Mouse (Mus musculus): ENCODE results near the gene H2al1d.
"Not testable (repeated sequence)": the region's sequence is repeated elsewhere in the genome, so short reads cannot be mapped to it uniquely, and the experiment has no call there.

H2al1d gene

GRCm38 (mm10) chrX:11308524-11308923 lies at the start of gene H2al1d:
Gene H2al1d (plus strand): TSS chrX:11308824.
- not testable (repeated sequence) for DNase-seq (ENCODE audit: low spot score in 2 of 2)

GRCm38 (mm10) chrX:11264918-11265317 lies 43.7 kb upstream of the H2al1d start:
- no peak for DNase-seq (ENCODE audit: low spot score in 2 of 2)

- peak in 1 of 2 experiments; percentile 56 for DNase-seq (ENCODE audit: low spot score in 2 of 2)
Measured at GRCm38 (mm10) chrX:11267791-11268190, 40.8 kb upstream of the H2al1d start.

- peak; percentile 5 to 36 for DNase-seq (ENCODE audit: low spot score in 2 of 2)
Measured at GRCm38 (mm10) chrX:11269074-11269473, 39.5 kb upstream of the H2al1d start.

GRCm38 (mm10) chrX:11273190-11273589 lies 35.4 kb upstream of the H2al1d start:
- DNase-seq (ENCODE audit: low spot score in 2 of 2), result no peak

GRCm38 (mm10) chrX:11277083-11277482 lies 31.5 kb upstream of the H2al1d start:
- no peak for DNase-seq (ENCODE audit: low spot score in 2 of 2)

- DNase-seq (ENCODE audit: low spot score in 2 of 2), result no peak
Measured at GRCm38 (mm10) chrX:11280741-11281140, 27.9 kb upstream of the H2al1d start.

- peak; percentile 1 to 28 for DNase-seq (ENCODE audit: low spot score in 2 of 2)
Measured at GRCm38 (mm10) chrX:11288306-11288882, 20.2 kb upstream of the H2al1d start.

- DNase-seq (ENCODE audit: low spot score in 2 of 2), result no peak
Measured at GRCm38 (mm10) chrX:11289244-11289643, 19.4 kb upstream of the H2al1d start.

- not testable (repeated sequence) for DNase-seq (ENCODE audit: low spot score in 2 of 2)
Measured at GRCm38 (mm10) chrX:11298957-11299356, 9.7 kb upstream of the H2al1d start, which contains the start of gene H2al1a. Gene H2al1a (plus strand): TSS chrX:11299257.

- DNase-seq (ENCODE audit: low spot score in 2 of 2), result not testable (repeated sequence)
Measured at GRCm38 (mm10) chrX:11302132-11302531, 6.5 kb upstream of the H2al1d start, which contains the start of gene H2al1b. Gene H2al1b (plus strand): TSS chrX:11302432.

- not testable (repeated sequence) for DNase-seq (ENCODE audit: low spot score in 2 of 2)
Measured at GRCm38 (mm10) chrX:11305355-11305754, 3.3 kb upstream of the H2al1d start, which contains the start of gene H2al1c. Gene H2al1c (plus strand): TSS chrX:11305655.

- not testable (repeated sequence) for DNase-seq (ENCODE audit: low spot score in 2 of 2)
Measured at GRCm38 (mm10) chrX:11311634-11312033, 3.0 kb downstream of the H2al1d start, which contains the start of gene H2al1e. Gene H2al1e (plus strand): TSS chrX:11311934.

GRCm38 (mm10) chrX:11314858-11315257 lies 6.2 kb downstream of the H2al1d start, which contains the start of gene H2al1f:
Gene H2al1f (plus strand): TSS chrX:11315158.
- DNase-seq (ENCODE audit: low spot score in 2 of 2), result not testable (repeated sequence)

GRCm38 (mm10) chrX:11317956-11318355 lies 9.3 kb downstream of the H2al1d start, which contains the start of gene H2al1g:
Gene H2al1g (plus strand): TSS chrX:11318256.
- DNase-seq (ENCODE audit: low spot score in 2 of 2), result not testable (repeated sequence)

GRCm38 (mm10) chrX:11321192-11321591 lies 12.6 kb downstream of the H2al1d start, which contains the start of gene H2al1h:
Gene H2al1h (plus strand): TSS chrX:11321492.
- DNase-seq (ENCODE audit: low spot score in 2 of 2), result not testable (repeated sequence)

GRCm38 (mm10) chrX:11324359-11324758 lies 15.7 kb downstream of the H2al1d start, which contains the start of gene H2al1i:
Gene H2al1i (plus strand): TSS chrX:11324659.
- not testable (repeated sequence) for DNase-seq (ENCODE audit: low spot score in 2 of 2)

GRCm38 (mm10) chrX:11327522-11327921 lies 18.9 kb downstream of the H2al1d start, which contains the start of gene H2al1j:
Gene H2al1j (plus strand): TSS chrX:11327822.
- not testable (repeated sequence) for DNase-seq (ENCODE audit: low spot score in 2 of 2)

- DNase-seq (ENCODE audit: low spot score in 2 of 2), result no peak
Measured at GRCm38 (mm10) chrX:11345762-11346161, 37.1 kb downstream of the H2al1d start.

- no peak for DNase-seq (ENCODE audit: low spot score in 2 of 2)
Measured at GRCm38 (mm10) chrX:11346756-11347155, 38.1 kb downstream of the H2al1d start.
